Mouse (Mus musculus) C2C12 (cell line): ENCODE measurements around the gene Dcps.

Experiments
- CTCF ChIP-seq: IDR thresholded peaks from one replicate; pipeline ENCODE4 v1.5.1; 2011; ENCODE audit not compliant: control insufficient read depth, insufficient read depth, insufficient read length
- MAX ChIP-seq: IDR thresholded peaks from one replicate; pipeline ENCODE4 v1.6.1; 2011; ENCODE audit warnings: mild to moderate bottlenecking, control low read depth

DNA sequence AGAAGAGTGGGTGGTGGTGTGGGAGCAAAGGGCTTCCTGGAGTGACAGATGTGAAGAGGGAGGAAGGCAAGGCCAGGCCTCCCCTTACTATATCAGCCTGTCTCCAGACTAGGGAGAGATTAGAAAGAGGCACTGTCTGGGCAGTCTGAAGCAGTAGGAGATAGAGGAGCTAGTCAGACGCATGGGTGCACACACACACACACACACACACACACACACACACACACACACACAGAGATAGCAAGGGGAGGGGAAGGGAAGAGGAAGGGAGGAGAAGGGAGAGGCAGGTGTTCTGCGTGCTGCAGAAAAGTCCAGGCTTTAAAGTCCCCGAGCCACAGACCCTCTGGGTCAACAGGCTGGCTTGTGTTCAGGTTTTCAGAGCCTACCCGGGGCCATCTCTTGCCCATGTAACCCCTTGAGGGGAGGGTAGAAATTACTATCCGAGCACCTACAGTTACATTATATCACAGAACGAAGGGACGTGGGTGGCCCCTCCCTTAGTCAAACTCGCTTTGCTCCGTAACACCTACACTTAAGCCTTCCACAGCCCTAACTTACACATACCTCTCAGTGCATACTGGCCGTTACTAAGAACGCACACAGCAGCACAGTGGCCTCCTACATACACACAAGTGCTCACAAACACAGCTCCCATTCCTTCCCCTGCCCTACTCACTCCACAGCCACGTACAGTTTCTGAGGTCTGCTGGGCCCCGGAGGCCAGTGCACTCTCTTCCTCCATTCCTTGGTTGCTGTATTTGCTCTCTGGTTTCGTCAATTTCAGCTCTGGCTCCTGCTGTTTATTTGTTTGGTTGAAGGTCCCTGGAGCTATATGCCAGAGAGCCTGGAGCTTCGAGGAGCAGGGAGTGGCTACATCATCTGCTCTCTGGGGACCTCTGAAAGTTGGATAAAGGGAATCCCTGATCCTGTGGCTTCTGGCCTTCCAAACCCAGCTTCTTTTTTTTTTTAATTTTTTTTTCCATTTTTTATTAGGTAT, 69.7 kb downstream of the Dcps start:
- TF ChIP-seq CTCF (no peak), MAX (no peak)
